Comparison of ENCODE assay signal across 21 mouse cellular contexts in the genomic region with DNA sequence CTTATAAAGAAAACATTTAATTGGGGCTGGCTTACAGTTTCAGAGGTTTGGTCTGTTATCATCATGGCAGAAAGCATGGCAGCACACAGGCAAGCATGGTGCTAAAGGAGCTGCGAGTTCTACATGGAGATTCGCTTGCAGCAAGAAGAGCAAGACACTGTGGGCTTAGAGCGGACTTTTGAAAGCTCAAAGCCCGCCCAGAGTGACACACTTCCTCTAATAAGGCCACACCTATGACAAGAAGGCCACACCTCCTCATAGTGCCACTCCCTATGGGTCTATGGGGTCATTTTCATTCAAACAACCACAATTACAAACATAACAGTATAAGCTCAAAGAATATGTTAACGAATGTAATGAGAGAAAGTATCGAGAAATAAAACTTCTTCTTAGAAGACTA.
DNase-seq lines count a peak whose midpoint lies in the region; TF ChIP-seq lines count a peak whose summit lies in the region.
"Had no signal": no experiment of that assay in that cellular context is flagged by ENCODE, and none has a peak within 500 bp of the region (broad histone marks: within the 10 kb centered on the region; RNA-seq: fewer than 3 reads in every experiment).

No protein-coding gene starts in this region.

- DNase-seq in ES-E14 (ENCODE audit: low read depth, low spot score) (no peak), ZHBTc4 (ENCODE audit: low read depth, low spot score) (peak; percentile 57)
- no peak for DNase-seq in urinary bladder, adult 2 months (ENCODE audit: low spot score)
- no peak for DNase-seq in ovary, postnatal 36 days (ENCODE audit: low spot score)
- no peak for DNase-seq in spleen, adult 18-20 months
- DNase-seq: adrenal gland, adult 2 months; adrenal gland, postnatal 10 days; adrenal gland, postnatal 25 days; cerebellum, adult 11 months; cerebellum, adult 18-20 months; cerebellum, adult 8-10 months; cerebellum, adult 9-11 months; cerebellum, postnatal 14 days; cerebellum, postnatal 36 days; embryo, embryonic 11 days had no signal

- H3K9ac ChIP-seq in ES-Bruce4 (ENCODE audit: low read depth, poor library complexity, severe bottlenecking) (no peak overlapping the region), ES-E14 (ENCODE audit: insufficient read depth, low read depth, low read length, poor library complexity, severe bottlenecking) (peak overlapping the region; percentile 31; the same call in 1 of the 2 replicates)
- H3K9ac ChIP-seq: embryonic facial prominence, embryonic 13.5 days; embryonic facial prominence, embryonic 15.5 days; forebrain, embryonic 12.5 days had no signal

- no peak for TF ChIP-seq POLR2A in ES-Bruce4 (IDR thresholded peaks at IDR 0.05; ENCODE audit: insufficient read depth, low read length)

- no peak for TF ChIP-seq EP300 in ES-Bruce4 (IDR thresholded peaks at IDR 0.05; ENCODE audit: insufficient read depth, low read depth, low read length)

- peak overlapping the region; percentile 61 for H3K4me3 ChIP-seq in ES-Bruce4 (ENCODE audit: low read depth, low read length)
- H3K4me3 ChIP-seq in ES-E14 (ENCODE audit: insufficient read depth in 1 of 2, low read depth in 1 of 2, low read length in 2 of 2, poor library complexity in 1 of 2, severe bottlenecking in 1 of 2), result peak overlapping the region; percentile 40 to 59; a peak in 3 of 4 replicates
- H3K4me3 ChIP-seq: embryonic facial prominence, embryonic 13.5 days; embryonic facial prominence, embryonic 15.5 days; erythroblast, embryonic 14.5 days; forebrain, embryonic 10.5 days; forebrain, embryonic 12.5 days had no signal

- H3K27me3 ChIP-seq in ES-Bruce4 (ENCODE audit: control insufficient read depth, insufficient read depth, low read length, poor library complexity, severe bottlenecking), result no peaks in the 10 kb centered on the region
- H3K27me3 ChIP-seq: embryonic facial prominence, embryonic 13.5 days; embryonic facial prominence, embryonic 15.5 days; forebrain, embryonic 12.5 days had no signal

- H3K27ac ChIP-seq in ES-Bruce4 (ENCODE audit: insufficient read depth, low read length) (no peak overlapping the region), ES-E14 (ENCODE audit: insufficient read depth, low read depth, low read length, poor library complexity, severe bottlenecking) (no peak overlapping the region)
- H3K27ac ChIP-seq: embryonic facial prominence, embryonic 13.5 days; embryonic facial prominence, embryonic 15.5 days; forebrain, embryonic 10.5 days; forebrain, embryonic 12.5 days had no signal

- in situ Hi-C loops in ES-E14 (cut with MboI; ENCODE audit: low sequenced_read_pairs in 2 of 2, unreplicated experiment in 2 of 2), result no loop called here

- no peaks in the 10 kb centered on the region for H3K9me3 ChIP-seq in ES-Bruce4 (replicated peaks; ENCODE audit: control insufficient read depth, insufficient read depth, low read length, poor library complexity, severe bottlenecking)
- no peaks in the 10 kb centered on the region for H3K9me3 ChIP-seq in ES-E14 (ENCODE audit: control insufficient read depth, insufficient read depth, low read depth, low read length)
- H3K9me3 ChIP-seq: embryonic facial prominence, embryonic 13.5 days; embryonic facial prominence, embryonic 15.5 days; forebrain, embryonic 12.5 days had no signal

- TF ChIP-seq CTCF in ES-Bruce4 (IDR thresholded peaks at IDR 0.05; ENCODE audit: low read depth, low read length), result no peak

- no peaks in the 10 kb centered on the region for H3K36me3 ChIP-seq in ES-Bruce4 (ENCODE audit: control insufficient read depth, insufficient read depth, low read length, poor library complexity, severe bottlenecking)
- H3K36me3 ChIP-seq in ES-E14 (ENCODE audit: control insufficient read depth, insufficient read depth, low read length, poor library complexity, severe bottlenecking), result no peaks in the 10 kb centered on the region
- H3K36me3 ChIP-seq: embryonic facial prominence, embryonic 13.5 days; embryonic facial prominence, embryonic 15.5 days; forebrain, embryonic 10.5 days; forebrain, embryonic 12.5 days had no signal

- H3K4me1 ChIP-seq in ES-Bruce4 (ENCODE audit: control insufficient read depth, insufficient read depth, low read length) (no peaks in the 10 kb centered on the region), ES-E14 (ENCODE audit: control insufficient read depth in 2 of 2, insufficient read depth in 2 of 2, low read length in 2 of 2, poor library complexity in 1 of 2) (peaks cover 0 to 3% of the 10 kb centered on the region in 2 experiments; a peak in 1 of 4 replicates)
- H3K4me1 ChIP-seq: embryonic facial prominence, embryonic 13.5 days; embryonic facial prominence, embryonic 15.5 days; forebrain, embryonic 10.5 days; forebrain, embryonic 12.5 days had no signal

TF ChIP-seq in ES-E14, 5 proteins besides CTCF, POLR2A, EP300 and RAD21:
- TF ChIP-seq CHD2 (IDR thresholded peaks at IDR 0.05; ENCODE audit: low read depth, low read length) (no peak), HCFC1 (IDR thresholded peaks at IDR 0.05; ENCODE audit: borderline replicate concordance, insufficient read depth, low read length) (no peak), MAFK (IDR thresholded peaks at IDR 0.05; ENCODE audit: insufficient read depth, low read depth, low read length) (no peak), ZC3H11A (IDR thresholded peaks at IDR 0.05; ENCODE audit: borderline replicate concordance, low read depth, low read length) (no peak), ZNF384 (IDR thresholded peaks at IDR 0.05; ENCODE audit: low read depth, low read length) (no peak)
